Mouse (Mus musculus) CD4-positive helper T cell, adult 2 months (primary cell): ENCODE results near the gene Tmem106c.

Experiments used
- DNase-seq: peaks from one replicate; pipeline ENCODE4 v3.0.0-alpha.2; 2012; ENCODE audit warnings: low read depth, missing footprints, low spot score

Gene Tmem106c

GRCm38 (mm10) chr15:97963989-97964835 lies at the start of gene Tmem106c:
TSS of gene Tmem106c (plus strand) at chr15:97964200.
- DNase-seq, result peak; percentile 96

- no peak for DNase-seq
Measured at GRCm38 (mm10) chr15:97914331-97914747, 49.7 kb upstream of the Tmem106c start.

- DNase-seq, result no peak
Measured at GRCm38 (mm10) chr15:97917994-97918393, 46.0 kb upstream of the Tmem106c start.

- no peak for DNase-seq
Measured at GRCm38 (mm10) chr15:97919217-97919616, 44.8 kb upstream of the Tmem106c start.

GRCm38 (mm10) chr15:97920306-97920705 lies 43.7 kb upstream of the Tmem106c start:
- no peak for DNase-seq

- DNase-seq, result no peak
Measured at GRCm38 (mm10) chr15:97921796-97922195, 42.2 kb upstream of the Tmem106c start.

GRCm38 (mm10) chr15:97922421-97922820 lies 41.6 kb upstream of the Tmem106c start:
- DNase-seq, result no peak

GRCm38 (mm10) chr15:97927018-97927417 lies 37.0 kb upstream of the Tmem106c start:
- DNase-seq, result no peak

GRCm38 (mm10) chr15:97927821-97928220 lies 36.2 kb upstream of the Tmem106c start:
- DNase-seq, result no peak

- DNase-seq, result no peak
Measured at GRCm38 (mm10) chr15:97929259-97929824, 34.7 kb upstream of the Tmem106c start.

- no peak for DNase-seq
Measured at GRCm38 (mm10) chr15:97932441-97932840, 31.6 kb upstream of the Tmem106c start.

- no peak for DNase-seq
Measured at GRCm38 (mm10) chr15:97938580-97938979, 25.4 kb upstream of the Tmem106c start.

- DNase-seq, result no peak
Measured at GRCm38 (mm10) chr15:97940088-97940487, 23.9 kb upstream of the Tmem106c start.

- DNase-seq, result no peak
Measured at GRCm38 (mm10) chr15:97941306-97941705, 22.7 kb upstream of the Tmem106c start.

- no peak for DNase-seq
Measured at GRCm38 (mm10) chr15:97942538-97942937, 21.5 kb upstream of the Tmem106c start.

- no peak for DNase-seq
Measured at GRCm38 (mm10) chr15:97943356-97943755, 20.6 kb upstream of the Tmem106c start.

GRCm38 (mm10) chr15:97944919-97945574 lies 19.0 kb upstream of the Tmem106c start:
- no peak for DNase-seq

GRCm38 (mm10) chr15:97945656-97946315 lies 18.2 kb upstream of the Tmem106c start:
- DNase-seq, result no peak

GRCm38 (mm10) chr15:97948720-97949119 lies 15.3 kb upstream of the Tmem106c start:
- no peak for DNase-seq

GRCm38 (mm10) chr15:97949706-97950105 lies 14.3 kb upstream of the Tmem106c start:
- DNase-seq, result no peak

- no peak for DNase-seq
Measured at GRCm38 (mm10) chr15:97950240-97950639, 13.8 kb upstream of the Tmem106c start.
